Mouse (Mus musculus): Measurements from ENCODE around the gene Osbpl6. TPM values are rescaled to one million over a fixed set of nuclear protein-coding genes. Genes with fewer than 3 reads are reported as not detected.

The Osbpl6 gene
- polyA plus RNA-seq, 1 experiment from 2014 or later = 11.8 TPM

DNA sequence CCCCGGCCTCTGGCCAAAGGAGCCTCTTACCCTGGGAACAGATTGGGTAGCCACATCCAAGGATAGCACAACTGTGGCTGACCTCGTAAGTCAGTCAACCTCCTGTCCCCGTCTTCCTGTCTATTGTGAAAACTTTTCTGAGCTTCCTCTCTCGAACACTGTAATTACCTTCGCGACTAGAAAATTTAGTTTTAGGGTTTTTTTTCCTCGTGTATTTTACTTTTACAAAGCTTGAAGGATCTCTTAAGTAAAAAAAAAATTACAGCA is 35.7 kb upstream of the Osbpl6 start:
- Histone ChIP-seq H3K9me3 (replicated peaks; ENCODE audit: control insufficient read depth, low read length) (no peaks in the 10 kb centered on the region), H3K27me3 (ENCODE audit: control insufficient read depth, insufficient read depth, low read length) (no peaks in the 10 kb centered on the region), H3K9ac (replicated peaks; ENCODE audit: low read length) (peak overlapping the region; percentile 88), H3K4me3 (ENCODE audit: low read depth, low read length) (peak overlapping the region; percentile 85), H3K4me2 (ENCODE audit: low read depth, low read length) (peak overlapping the region; percentile 86), H3K36me3 (replicated peaks; ENCODE audit: control insufficient read depth, insufficient read depth, low read depth, low read length) (no peaks in the 10 kb centered on the region; the same call in 1 of the 2 replicates), H3K27ac (replicated peaks; ENCODE audit: low read depth, low read length) (no peak overlapping the region), H3K4me1 (ENCODE audit: control insufficient read depth, insufficient read depth, low read length) (no peaks in the 10 kb centered on the region)
- 4% methylated on average over 7 of the region's 7 CpGs for WGBS
- no peak for ATAC-seq (replicated peaks; ENCODE audit: insufficient number of reproducible peaks, low FRiP score, low TSS enrichment, low read depth)
- no peak for DNase-seq (ENCODE audit: low spot score)

GRCm38 (mm10) chr2:76372244-76372643 is 34.1 kb upstream of the Osbpl6 start:
- ATAC-seq (replicated peaks; ENCODE audit: insufficient number of reproducible peaks, low FRiP score, low TSS enrichment, low read depth) (no peak), DNase-seq (ENCODE audit: low spot score) (no peak)
- Histone ChIP-seq H3K27ac (replicated peaks; ENCODE audit: low read depth, low read length) (no peak overlapping the region), H3K9me3 (replicated peaks; ENCODE audit: control insufficient read depth, low read length) (no peaks in the 10 kb centered on the region), H3K27me3 (ENCODE audit: control insufficient read depth, insufficient read depth, low read length) (no peaks in the 10 kb centered on the region), H3K4me2 (ENCODE audit: low read depth, low read length) (no peak overlapping the region), H3K36me3 (replicated peaks; ENCODE audit: control insufficient read depth, insufficient read depth, low read depth, low read length) (no peaks in the 10 kb centered on the region; the same call in 1 of the 2 replicates), H3K9ac (replicated peaks; ENCODE audit: low read length) (no peak overlapping the region), H3K4me3 (ENCODE audit: low read depth, low read length) (no peak overlapping the region), H3K4me1 (ENCODE audit: control insufficient read depth, insufficient read depth, low read length) (no peaks in the 10 kb centered on the region)
- 87% methylated on average over 4 of the region's 4 CpGs for WGBS

DNA sequence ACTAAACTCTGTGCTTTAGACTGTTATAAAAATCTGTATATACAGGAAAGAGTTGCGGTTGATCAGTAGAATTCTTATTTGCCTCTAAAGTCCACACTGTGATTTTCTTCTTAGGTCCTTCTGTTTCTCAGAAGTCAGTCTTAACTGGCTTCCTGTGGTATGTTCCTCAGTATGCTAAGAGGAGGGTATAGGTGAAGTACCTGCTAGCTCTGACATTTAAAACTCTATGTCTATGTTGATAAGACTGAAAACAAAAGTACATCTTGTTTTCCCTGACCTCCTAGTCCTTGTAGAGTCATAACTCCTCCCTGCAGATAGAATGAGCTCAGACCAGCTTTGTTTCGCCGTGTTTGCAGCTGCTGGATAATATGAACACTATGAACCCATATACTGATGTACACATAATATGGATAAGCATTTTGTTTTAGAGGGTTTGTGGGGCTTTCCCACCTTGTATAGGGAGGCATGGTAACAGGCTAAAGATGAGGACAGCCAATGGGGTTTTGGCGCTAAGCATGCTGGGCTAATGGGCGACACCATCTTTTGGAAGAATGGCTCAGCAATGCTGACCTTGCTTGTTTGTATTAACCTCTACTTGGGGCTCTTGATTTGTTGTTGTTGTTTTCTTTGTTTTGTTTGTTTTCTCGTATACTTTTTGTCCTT is 31.6 kb upstream of the Osbpl6 start:
- Histone ChIP-seq H3K4me2 (ENCODE audit: low read depth, low read length) (no peak overlapping the region), H3K4me3 (ENCODE audit: low read depth, low read length) (no peak overlapping the region), H3K27ac (replicated peaks; ENCODE audit: low read depth, low read length) (no peak overlapping the region), H3K9me3 (replicated peaks; ENCODE audit: control insufficient read depth, low read length) (no peaks in the 10 kb centered on the region), H3K9ac (replicated peaks; ENCODE audit: low read length) (no peak overlapping the region), H3K4me1 (ENCODE audit: control insufficient read depth, insufficient read depth, low read length) (no peaks in the 10 kb centered on the region), H3K27me3 (ENCODE audit: control insufficient read depth, insufficient read depth, low read length) (no peaks in the 10 kb centered on the region), H3K36me3 (replicated peaks; ENCODE audit: control insufficient read depth, insufficient read depth, low read depth, low read length) (peaks cover 4% of the 10 kb centered on the region)
- 93% methylated on average over 6 of the region's 6 CpGs for WGBS
- ATAC-seq (replicated peaks; ENCODE audit: insufficient number of reproducible peaks, low FRiP score, low TSS enrichment, low read depth) (no peak), DNase-seq (ENCODE audit: low spot score) (no peak)

GRCm38 (mm10) chr2:76378646-76379045 is 27.7 kb upstream of the Osbpl6 start:
- no peaks in the 10 kb centered on the region for H3K9me3 ChIP-seq (replicated peaks; ENCODE audit: control insufficient read depth, low read length)
- no peak overlapping the region for H3K9ac ChIP-seq (replicated peaks; ENCODE audit: low read length)
- 93% methylated on average over 19 of the region's 19 CpGs for WGBS
- H3K4me3 ChIP-seq (ENCODE audit: low read depth, low read length) = no peak overlapping the region
- no peak overlapping the region for H3K4me2 ChIP-seq (ENCODE audit: low read depth, low read length)
- peaks cover 4% of the 10 kb centered on the region for H3K36me3 ChIP-seq (replicated peaks; ENCODE audit: control insufficient read depth, insufficient read depth, low read depth, low read length)
- no peak for DNase-seq (ENCODE audit: low spot score)
- no peaks in the 10 kb centered on the region for H3K27me3 ChIP-seq (ENCODE audit: control insufficient read depth, insufficient read depth, low read length)
- no peak overlapping the region for H3K27ac ChIP-seq (replicated peaks; ENCODE audit: low read depth, low read length)
- no peak for ATAC-seq (replicated peaks; ENCODE audit: insufficient number of reproducible peaks, low FRiP score, low TSS enrichment, low read depth)
- no peaks in the 10 kb centered on the region for H3K4me1 ChIP-seq (ENCODE audit: control insufficient read depth, insufficient read depth, low read length)

DNA sequence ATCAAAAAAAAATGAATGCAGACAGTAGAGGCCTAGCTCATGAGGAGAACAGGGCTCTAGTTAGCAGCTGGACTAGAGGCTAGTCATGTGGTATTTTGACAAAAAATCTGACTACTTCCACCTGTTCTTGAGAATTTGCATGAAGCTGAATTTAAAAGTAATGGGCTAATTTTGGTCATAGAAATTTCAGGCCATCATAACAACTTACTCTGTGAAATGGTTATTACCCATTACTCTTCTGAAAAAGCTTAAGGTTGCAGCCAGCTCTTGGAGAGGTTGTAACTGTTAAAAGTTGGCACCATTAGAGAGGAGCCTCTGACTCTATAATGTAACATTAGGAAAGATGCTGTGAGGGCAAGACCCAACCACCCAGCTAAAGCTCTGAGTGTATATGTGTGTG is 19.8 kb upstream of the Osbpl6 start:
- no peak overlapping the region for H3K9ac ChIP-seq (replicated peaks; ENCODE audit: low read length)
- H3K9me3 ChIP-seq (replicated peaks; ENCODE audit: control insufficient read depth, low read length) = no peaks in the 10 kb centered on the region
- H3K27ac ChIP-seq (replicated peaks; ENCODE audit: low read depth, low read length) = no peak overlapping the region
- ATAC-seq (replicated peaks; ENCODE audit: insufficient number of reproducible peaks, low FRiP score, low TSS enrichment, low read depth) (no peak), DNase-seq (ENCODE audit: low spot score) (no peak)
- H3K27me3 ChIP-seq (ENCODE audit: control insufficient read depth, insufficient read depth, low read length) = no peaks in the 10 kb centered on the region
- H3K4me1 ChIP-seq (ENCODE audit: control insufficient read depth, insufficient read depth, low read length) = no peaks in the 10 kb centered on the region
- no peak overlapping the region for H3K4me2 ChIP-seq (ENCODE audit: low read depth, low read length)
- H3K4me3 ChIP-seq (ENCODE audit: low read depth, low read length) = no peak overlapping the region
- no peaks in the 10 kb centered on the region; the same call in 1 of the 2 replicates for H3K36me3 ChIP-seq (replicated peaks; ENCODE audit: control insufficient read depth, insufficient read depth, low read depth, low read length)

DNA sequence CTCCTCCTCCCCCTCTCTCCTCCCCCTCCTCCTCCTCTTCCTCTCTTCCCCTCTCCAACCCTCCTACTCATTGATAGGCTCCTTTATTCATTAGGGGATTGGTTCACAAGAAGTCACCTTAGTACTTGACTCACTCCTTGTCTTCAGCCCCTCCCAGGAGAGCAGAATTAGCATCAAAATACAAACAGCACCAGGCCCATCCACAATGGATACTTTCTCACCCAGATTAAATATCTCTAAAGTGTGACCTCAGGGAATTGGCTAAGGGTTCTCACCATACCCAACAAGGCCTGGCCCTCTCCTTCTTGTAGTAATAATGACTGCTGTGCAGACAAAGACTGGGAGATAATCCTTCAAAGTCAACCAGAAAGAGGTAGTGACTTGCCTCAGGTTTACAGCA is 6.1 kb upstream of the Osbpl6 start:
- H3K9ac ChIP-seq (replicated peaks; ENCODE audit: low read length) = no peak overlapping the region
- H3K4me3 ChIP-seq (ENCODE audit: low read depth, low read length) = no peak overlapping the region
- H3K27me3 ChIP-seq (ENCODE audit: control insufficient read depth, insufficient read depth, low read length) = 0 out of 2 replicates have a peak, but pooled peaks cover 2% of the 10 kb centered on the region
- no peak overlapping the region for H3K27ac ChIP-seq (replicated peaks; ENCODE audit: low read depth, low read length)
- no peak for DNase-seq (ENCODE audit: low spot score)
- H3K4me1 ChIP-seq (ENCODE audit: control insufficient read depth, insufficient read depth, low read length) = no peaks in the 10 kb centered on the region
- H3K36me3 ChIP-seq (replicated peaks; ENCODE audit: control insufficient read depth, insufficient read depth, low read depth, low read length) = no peaks in the 10 kb centered on the region
- no peaks in the 10 kb centered on the region for H3K9me3 ChIP-seq (replicated peaks; ENCODE audit: control insufficient read depth, low read length)
- no peak for ATAC-seq (replicated peaks; ENCODE audit: insufficient number of reproducible peaks, low FRiP score, low TSS enrichment, low read depth)
- H3K4me2 ChIP-seq (ENCODE audit: low read depth, low read length) = no peak overlapping the region

DNA sequence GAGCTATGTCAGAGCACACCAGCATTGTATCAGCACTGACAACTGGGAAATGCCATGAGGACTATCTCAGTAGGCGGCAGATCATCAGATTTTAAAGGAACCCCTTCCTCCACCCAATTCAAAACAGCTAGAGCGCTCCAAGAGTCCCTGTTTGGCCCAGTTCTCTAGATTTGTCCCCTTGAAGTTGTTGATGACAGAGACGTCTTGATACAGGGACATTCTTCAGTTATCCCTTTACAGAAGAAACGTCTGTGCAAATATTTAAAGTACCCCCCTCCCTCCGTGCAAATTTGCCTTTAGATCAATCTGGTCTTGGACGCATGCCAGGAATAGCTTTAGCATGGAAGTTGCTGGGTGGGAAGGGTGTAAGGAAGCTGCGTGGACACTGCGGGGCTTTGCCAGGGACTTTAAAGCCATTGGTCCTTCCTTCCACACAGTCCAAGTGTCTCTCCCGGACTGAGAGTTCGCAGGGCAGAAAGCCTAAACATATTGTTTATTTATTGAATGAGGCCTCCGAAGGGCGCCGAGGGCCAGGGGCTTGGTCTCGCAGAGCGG is 635 bp upstream of the Osbpl6 start:
- ATAC-seq (replicated peaks; ENCODE audit: insufficient number of reproducible peaks, low FRiP score, low TSS enrichment, low read depth) = no peak; the same call in 1 of the 2 replicates

GRCm38 (mm10) chr2:76406937-76407441 is 681 bp downstream of the Osbpl6 start:
- peak overlapping the region; percentile 83 for H3K4me3 ChIP-seq (ENCODE audit: low read depth, low read length)
- H3K27me3 ChIP-seq (ENCODE audit: control insufficient read depth, insufficient read depth, low read length) = 0 out of 2 replicates have a peak, but pooled peaks cover 2% of the 10 kb centered on the region
- no peaks in the 10 kb centered on the region for H3K4me1 ChIP-seq (ENCODE audit: control insufficient read depth, insufficient read depth, low read length)
- peak; percentile 65 for ATAC-seq (replicated peaks; ENCODE audit: insufficient number of reproducible peaks, low FRiP score, low TSS enrichment, low read depth)
- DNase-seq (ENCODE audit: low spot score) = peak; percentile 71
- WGBS = under 1% methylated on average over 49 of the region's 49 CpGs
- H3K4me2 ChIP-seq (ENCODE audit: low read depth, low read length) = peak overlapping the region; percentile 87
- no peaks in the 10 kb centered on the region for H3K36me3 ChIP-seq (replicated peaks; ENCODE audit: control insufficient read depth, insufficient read depth, low read depth, low read length)
- peak overlapping the region; percentile 41; the same call in 1 of the 2 replicates for H3K27ac ChIP-seq (replicated peaks; ENCODE audit: low read depth, low read length)
- H3K9ac ChIP-seq (replicated peaks; ENCODE audit: low read length) = peak overlapping the region; percentile 81
- no peaks in the 10 kb centered on the region for H3K9me3 ChIP-seq (replicated peaks; ENCODE audit: control insufficient read depth, low read length)

More for the DNA sequence above, 635 bp upstream of the Osbpl6 start:
- H3K4me1 ChIP-seq (ENCODE audit: control insufficient read depth, insufficient read depth, low read length) = no peaks in the 10 kb centered on the region
- peak overlapping the region; percentile 83 for H3K4me3 ChIP-seq (ENCODE audit: low read depth, low read length)
- no peak for DNase-seq (ENCODE audit: low spot score)
- peak overlapping the region; percentile 81 for H3K9ac ChIP-seq (replicated peaks; ENCODE audit: low read length)
- H3K4me2 ChIP-seq (ENCODE audit: low read depth, low read length) = peak overlapping the region; percentile 87
- no peaks in the 10 kb centered on the region for H3K9me3 ChIP-seq (replicated peaks; ENCODE audit: control insufficient read depth, low read length)
- H3K27ac ChIP-seq (replicated peaks; ENCODE audit: low read depth, low read length) = peak overlapping the region; percentile 52; the same call in 1 of the 2 replicates
- WGBS = 3% methylated on average over 15 of the region's 15 CpGs
- H3K27me3 ChIP-seq (ENCODE audit: control insufficient read depth, insufficient read depth, low read length) = 0 out of 2 replicates have a peak, but pooled peaks cover 2% of the 10 kb centered on the region
- no peaks in the 10 kb centered on the region for H3K36me3 ChIP-seq (replicated peaks; ENCODE audit: control insufficient read depth, insufficient read depth, low read depth, low read length)
